Mouse (Mus musculus): Measurements from ENCODE around the gene C1d. TPM values are rescaled to one million over a fixed set of nuclear protein-coding genes. Genes with fewer than 3 reads are reported as not detected.

The C1d gene
- polyA plus RNA-seq, 1 experiment from 2014 or later, result 178 TPM

DNA sequence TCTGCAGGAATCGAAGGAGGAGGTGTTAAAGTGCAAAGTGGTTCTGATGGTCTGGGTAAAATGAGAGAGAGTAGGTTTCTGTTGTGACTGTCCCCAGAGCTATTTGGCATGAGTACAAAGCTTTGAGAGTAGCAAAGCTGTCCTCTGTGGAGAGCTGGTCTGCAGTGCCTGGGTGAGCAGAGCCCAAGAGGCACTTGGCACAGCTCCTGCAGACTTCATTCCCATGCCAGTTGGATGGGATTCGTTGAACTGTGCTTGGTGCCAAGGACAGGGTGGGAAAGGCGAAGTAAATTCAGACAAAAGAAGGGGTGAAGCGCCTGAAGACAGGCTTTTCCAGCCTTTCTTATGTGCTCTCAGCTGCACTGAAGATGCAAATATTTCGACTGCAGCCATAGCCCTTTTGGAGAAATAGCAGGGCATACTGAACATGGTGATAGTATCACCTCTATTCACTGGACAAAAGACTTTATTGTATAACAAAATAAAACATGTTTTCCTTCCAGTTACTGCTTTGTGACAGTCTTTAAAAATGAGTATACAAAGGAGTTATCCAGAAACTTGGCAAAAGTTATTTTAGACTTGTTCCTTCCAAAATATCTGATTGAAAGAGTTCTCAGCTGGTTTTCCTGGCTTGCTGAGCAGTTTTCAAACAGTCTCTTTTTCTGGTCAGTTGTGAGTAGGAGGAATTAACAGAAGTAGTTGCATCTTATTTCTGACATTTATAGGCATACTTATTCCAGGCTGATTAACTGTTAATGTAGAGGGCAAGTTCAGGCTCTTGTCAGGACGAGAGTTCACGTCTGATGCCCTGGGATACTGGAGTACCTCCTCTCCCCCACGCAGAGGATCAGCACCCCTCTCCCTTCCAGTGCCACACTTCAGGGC is 48.9 kb downstream of the C1d start:
- no peak overlapping the region for H3K4me2 ChIP-seq (ENCODE audit: low read length)
- H3K9ac ChIP-seq (ENCODE audit: low read depth, low read length), result no peak overlapping the region
- 62% methylated on average over 8 of the region's 8 CpGs for WGBS
- no peaks in the 10 kb centered on the region for H3K4me1 ChIP-seq (ENCODE audit: control insufficient read depth, insufficient read depth, low read length)
- no peak overlapping the region for H3K27ac ChIP-seq (ENCODE audit: low read length)
- no peaks in the 10 kb centered on the region for H3K9me3 ChIP-seq (replicated peaks; ENCODE audit: control insufficient read depth, low read length, poor library complexity, severe bottlenecking)
- no peak overlapping the region for H3K4me3 ChIP-seq (ENCODE audit: low read depth, low read length)
- ATAC-seq, result peak; percentile 95
- H3K36me3 ChIP-seq (ENCODE audit: control insufficient read depth, insufficient read depth, low read length), result no peaks in the 10 kb centered on the region
- H3K27me3 ChIP-seq (ENCODE audit: control insufficient read depth, insufficient read depth, low read depth, low read length), result no peaks in the 10 kb centered on the region

DNA sequence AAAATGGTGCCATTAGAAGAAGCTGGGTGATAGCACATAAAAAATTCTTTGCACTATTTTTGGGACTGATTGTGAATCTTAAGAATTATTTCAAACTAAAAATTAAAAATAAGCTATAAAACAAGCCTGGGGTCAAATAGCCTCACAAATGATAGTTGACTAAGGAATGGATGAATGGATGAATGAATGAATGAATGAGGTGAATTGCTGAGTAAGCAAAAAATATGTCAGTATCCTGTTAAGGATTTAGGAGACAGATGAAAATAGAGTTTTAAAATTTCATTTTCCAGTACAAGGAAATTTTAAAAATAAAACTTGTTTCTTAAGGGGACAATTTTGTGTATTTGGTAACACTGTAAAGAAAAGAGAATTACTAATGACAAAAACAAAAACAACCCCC is 50.1 kb downstream of the C1d start:
- H3K27me3 ChIP-seq (ENCODE audit: control insufficient read depth, insufficient read depth, low read depth, low read length), result no peaks in the 10 kb centered on the region
- H3K36me3 ChIP-seq (ENCODE audit: control insufficient read depth, insufficient read depth, low read length), result no peaks in the 10 kb centered on the region
- ATAC-seq, result no peak
- no peaks in the 10 kb centered on the region for H3K4me1 ChIP-seq (ENCODE audit: control insufficient read depth, insufficient read depth, low read length)
- H3K9ac ChIP-seq (ENCODE audit: low read depth, low read length), result no peak overlapping the region
- H3K27ac ChIP-seq (ENCODE audit: low read length), result no peak overlapping the region
- H3K4me3 ChIP-seq (ENCODE audit: low read depth, low read length), result no peak overlapping the region
- no peaks in the 10 kb centered on the region for H3K9me3 ChIP-seq (replicated peaks; ENCODE audit: control insufficient read depth, low read length, poor library complexity, severe bottlenecking)
- no peak overlapping the region for H3K4me2 ChIP-seq (ENCODE audit: low read length)

Other genes with a start within 250 kb of the C1d start
- gene Cnrip1, start 206.0 kb upstream of the C1d start, polyA plus RNA-seq (2015; fragmentation: Nextera tagmentation; extraction: Ambion mirVana), result 186 and 215 TPM in 2 replicates
- 4.3 TPM in 2 replicates for gene Plek, start 205.2 kb upstream of the C1d start, polyA plus RNA-seq (2015; fragmentation: Nextera tagmentation; extraction: Ambion mirVana)
- 212 and 220 TPM in 2 replicates for gene Ppp3r1, start 98.3 kb upstream of the C1d start, polyA plus RNA-seq (2015; fragmentation: Nextera tagmentation; extraction: Ambion mirVana)
- 19.4 and 20.9 TPM in 2 replicates for gene Wdr92, start 75.5 kb upstream of the C1d start, polyA plus RNA-seq (2015; fragmentation: Nextera tagmentation; extraction: Ambion mirVana)
- 40.9 TPM in 2 replicates for gene Pno1, start 46.0 kb upstream of the C1d start, polyA plus RNA-seq (2015; fragmentation: Nextera tagmentation; extraction: Ambion mirVana)